Mouse (Mus musculus) midbrain, embryonic 13.5 days (tissue): ENCODE data around the gene 1810010D01Rik. TPM values are rescaled to one million over a fixed set of nuclear protein-coding genes. Genes with fewer than 3 reads are reported as not detected.

Experiments
- ATAC-seq: fragments of 200-750 bp; cut with Nextera tagmentation; 2 replicates; pipeline ENCODE4 v1.8.0; 2017; ENCODE audit warnings: mild to moderate bottlenecking, moderate TSS enrichment, moderate library complexity
- H3K27ac ChIP-seq: fragments of 300-500 bp; sonication (generic); 2 replicates; pipeline ENCODE4 v1.5.1; 2015; ENCODE audit warnings: inconsistent platforms, mild to moderate bottlenecking, moderate library complexity
- H3K27me3 ChIP-seq: fragments of 300-500 bp; sonication (generic); 2 replicates; pipeline ENCODE4 v1.6.1; 2015; ENCODE audit warnings: mild to moderate bottlenecking, inconsistent platforms
- H3K36me3 ChIP-seq: fragments of 300-500 bp; sonication (generic); 2 replicates; pipeline ENCODE4 v1.6.1; 2015; ENCODE audit warnings: mild to moderate bottlenecking, inconsistent platforms
- H3K4me1 ChIP-seq: fragments of 300-500 bp; sonication (generic); replicated peaks from 2 replicates; pipeline ENCODE4 v1.6.1; 2015; ENCODE audit warnings: inconsistent platforms
- H3K4me2 ChIP-seq: fragments of 300-500 bp; sonication (generic); replicated peaks from 2 replicates; pipeline ENCODE4 v1.6.1; 2015; ENCODE audit warnings: moderate library complexity, mild to moderate bottlenecking, inconsistent platforms
- H3K4me3 ChIP-seq: fragments of 300-500 bp; sonication (generic); replicated peaks from 2 replicates; pipeline ENCODE4 v1.5.1; 2015; ENCODE audit warnings: mild to moderate bottlenecking, inconsistent platforms
- H3K9ac ChIP-seq: fragments of 300-500 bp; sonication (generic); replicated peaks from 2 replicates; pipeline ENCODE4 v1.6.1; 2015; ENCODE audit warnings: mild to moderate bottlenecking, inconsistent platforms
- H3K9me3 ChIP-seq: fragments of 300-500 bp; sonication (generic); 2 replicates; pipeline ENCODE4 v1.6.1; 2016; ENCODE audit warnings: mild to moderate bottlenecking, inconsistent platforms
- WGBS: fragments of 180-500 bp; shearing (Covaris S2); methylation state at CpG from one replicate; pipeline ENCODE4 v1.1.7; 2015; 5-methylcytosine and 5-hydroxymethylcytosine counted together
- polyA plus RNA-seq: library from polyadenylated mRNA; unstranded; fragments of >200 nt; fragmentation: Nextera tagmentation; extraction: Ambion mirVana; gene quantifications from 2 replicates; pipeline ENCODE4 v1.2.1, GENCODE M21; 2015

Gene 1810010D01Rik
- 0.34 TPM in 1 of 2 replicates, not detected in the other for polyA plus RNA-seq

DNA sequence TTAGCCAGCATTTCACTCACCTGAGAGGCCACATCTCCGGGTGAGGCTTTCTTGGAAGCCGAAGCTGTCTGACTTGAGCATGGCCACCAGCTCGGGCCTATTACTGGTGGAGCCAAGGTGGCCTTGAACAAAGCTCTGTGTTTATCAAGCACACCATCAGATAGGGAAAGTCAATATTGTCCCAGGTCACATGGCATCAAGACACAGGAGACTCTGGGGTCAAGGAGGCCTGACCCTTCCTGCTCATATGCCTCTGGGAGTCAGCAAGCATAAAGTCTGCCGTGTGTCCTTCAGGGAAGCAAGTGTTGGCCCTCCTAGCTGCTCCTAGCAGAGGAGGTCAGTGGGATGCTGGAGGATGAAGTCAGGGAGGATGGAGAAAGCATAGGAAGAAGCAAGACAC is at the start of gene 1810010D01Rik:
TSS of gene 1810010D01Rik (minus strand) at position 114 of the 400 bp plus-strand sequence.
- Histone ChIP-seq H3K9me3 (no peaks in the 10 kb centered on the region), H3K4me1 (peaks cover 58% of the 10 kb centered on the region), H3K4me2 (no peak within 1 kb of the TSS), H3K27ac (peak within 1 kb of the TSS; percentile 93), H3K9ac (no peak within 1 kb of the TSS), H3K27me3 (no peaks in the 10 kb centered on the region), H3K36me3 (no peaks in the 10 kb centered on the region), H3K4me3 (no peak within 1 kb of the TSS)
- WGBS = 87% methylated on average over 4 of the region's 4 CpGs
- ATAC-seq = no peak

DNA sequence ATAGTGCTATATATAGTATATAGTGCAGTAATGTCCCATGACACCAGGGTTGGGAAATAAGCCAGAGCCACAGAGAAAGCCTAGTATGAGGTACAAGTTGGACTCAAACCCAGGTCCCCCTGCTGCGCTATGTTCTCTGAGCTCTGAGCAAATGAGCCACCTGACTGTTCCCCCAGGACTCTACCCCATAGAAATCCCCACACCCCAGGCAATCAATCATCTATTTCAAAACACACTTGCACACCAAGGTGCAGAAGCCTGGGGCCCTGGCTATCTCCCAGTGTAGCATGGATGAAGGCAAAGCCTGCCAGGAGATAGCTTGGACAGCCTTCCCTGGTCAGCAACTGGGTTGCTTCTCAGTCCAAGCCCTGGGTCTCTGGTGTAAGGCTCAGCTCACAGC is 48.2 kb upstream of the 1810010D01Rik start:
- ATAC-seq = no peak
- Histone ChIP-seq H3K4me3 (no peak overlapping the region), H3K27me3 (no peaks in the 10 kb centered on the region), H3K36me3 (no peaks in the 10 kb centered on the region), H3K27ac (no peak overlapping the region), H3K9ac (no peak overlapping the region), H3K4me1 (no peaks in the 10 kb centered on the region), H3K9me3 (no peaks in the 10 kb centered on the region), H3K4me2 (no peak overlapping the region)
- WGBS = 100% methylated on average over 1 of the region's 1 CpGs

- 81% methylated on average over 3 of the region's 3 CpGs for WGBS
- no peaks in the 10 kb centered on the region for H3K9me3 ChIP-seq
- no peak for ATAC-seq
- no peaks in the 10 kb centered on the region for H3K4me1 ChIP-seq
- no peak overlapping the region for H3K4me3 ChIP-seq
- H3K27me3 ChIP-seq = no peaks in the 10 kb centered on the region
- H3K9ac ChIP-seq = no peak overlapping the region
- no peak overlapping the region for H3K4me2 ChIP-seq
- no peaks in the 10 kb centered on the region for H3K36me3 ChIP-seq
- H3K27ac ChIP-seq = no peak overlapping the region
These were observed 46.2 kb upstream of the 1810010D01Rik start for GRCm38 (mm10) chr7:145253986-145254630.

- H3K27ac ChIP-seq = no peak overlapping the region
- H3K4me2 ChIP-seq = no peak overlapping the region
- H3K27me3 ChIP-seq = no peaks in the 10 kb centered on the region
- whole genome bisulfite sequencing = 26% methylated on average over 8 of the region's 8 CpGs
- no peak overlapping the region for H3K4me3 ChIP-seq
- no peaks in the 10 kb centered on the region for H3K36me3 ChIP-seq
- no peaks in the 10 kb centered on the region for H3K4me1 ChIP-seq
- H3K9ac ChIP-seq = peak overlapping the region; percentile 50; the same call in 1 of the 2 replicates
- ATAC-seq = peak; percentile 80
- no peaks in the 10 kb centered on the region for H3K9me3 ChIP-seq
These were observed 45.0 kb upstream of the 1810010D01Rik start for GRCm38 (mm10) chr7:145252715-145253476.

DNA sequence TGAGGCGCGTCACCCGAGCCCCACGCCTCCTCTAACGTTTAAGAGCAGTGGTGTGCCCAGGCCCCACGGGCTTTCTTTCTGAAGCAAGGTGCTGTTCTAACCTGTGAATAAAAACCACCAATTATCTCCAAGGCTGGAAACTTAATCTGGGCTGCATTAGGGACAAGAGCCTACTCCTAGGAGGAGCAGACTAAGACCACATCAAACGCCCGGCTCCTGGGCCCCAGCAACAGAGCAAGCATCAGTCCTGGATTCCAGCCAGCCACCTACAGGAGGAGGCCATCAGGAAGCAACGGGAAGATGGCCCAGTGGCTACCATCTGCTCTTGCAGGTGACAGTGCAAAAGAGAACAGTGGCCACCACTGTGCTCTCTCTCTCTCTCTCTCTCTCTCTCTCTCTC is 42.3 kb upstream of the 1810010D01Rik start:
- Histone ChIP-seq H3K4me1 (no peaks in the 10 kb centered on the region), H3K27ac (no peak overlapping the region), H3K36me3 (no peaks in the 10 kb centered on the region), H3K27me3 (no peaks in the 10 kb centered on the region), H3K4me2 (no peak overlapping the region), H3K9me3 (no peaks in the 10 kb centered on the region), H3K9ac (no peak overlapping the region), H3K4me3 (no peak overlapping the region)
- whole genome bisulfite sequencing = 79% methylated on average over 9 of the region's 9 CpGs
- ATAC-seq = no peak

GRCm38 (mm10) chr7:145248911-145249310 is 41.0 kb upstream of the 1810010D01Rik start:
- Histone ChIP-seq H3K27me3 (no peaks in the 10 kb centered on the region), H3K27ac (no peak overlapping the region), H3K36me3 (no peaks in the 10 kb centered on the region), H3K4me1 (no peaks in the 10 kb centered on the region), H3K4me3 (no peak overlapping the region), H3K9me3 (no peaks in the 10 kb centered on the region), H3K4me2 (no peak overlapping the region), H3K9ac (no peak overlapping the region)
- WGBS = 87% methylated on average over 2 of the region's 2 CpGs
- ATAC-seq = no peak

DNA sequence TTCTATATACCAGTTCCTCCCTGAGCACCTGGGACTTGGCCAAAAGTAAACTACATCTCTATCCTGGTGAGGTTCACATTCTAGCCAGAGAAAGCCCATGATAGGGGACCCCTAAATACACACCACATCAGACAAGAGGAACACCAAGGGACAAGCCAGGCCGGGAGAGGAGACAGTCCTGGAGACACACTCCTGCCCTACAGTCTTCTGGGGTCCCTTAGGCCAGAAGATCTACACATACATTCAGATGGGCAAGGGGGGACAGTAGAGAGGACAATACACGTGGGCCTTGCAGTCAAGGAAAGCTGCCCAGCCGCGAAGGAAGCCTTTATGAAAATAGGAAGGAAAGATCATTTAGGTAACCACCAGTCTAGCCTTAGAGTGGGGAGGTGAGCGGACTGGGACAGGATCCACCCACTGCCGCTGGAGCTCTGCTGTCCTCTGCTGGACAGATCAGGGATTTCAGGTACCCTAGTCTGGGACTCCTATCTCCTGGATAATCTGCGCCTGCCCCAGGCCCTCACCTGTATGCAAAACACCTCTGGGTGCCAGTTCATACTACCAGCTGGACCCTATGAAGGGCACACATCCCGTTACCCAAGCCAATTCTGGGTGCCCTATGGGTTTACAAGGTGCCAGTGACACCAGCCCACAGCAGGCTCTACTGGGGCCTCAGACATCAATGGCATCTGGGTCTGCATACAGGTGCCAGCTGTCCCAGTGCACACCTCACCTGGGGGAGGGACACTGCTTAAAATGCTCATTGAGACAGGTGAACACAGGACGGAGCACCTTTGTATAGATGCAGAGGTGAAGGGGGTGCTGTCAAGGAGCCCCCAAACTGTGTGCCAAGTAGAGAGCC is 35.2 kb upstream of the 1810010D01Rik start:
- 14% methylated on average over 9 of the region's 9 CpGs for WGBS
- H3K4me3 ChIP-seq = no peak overlapping the region
- no peaks in the 10 kb centered on the region for H3K36me3 ChIP-seq
- H3K4me2 ChIP-seq = no peak overlapping the region
- no peak overlapping the region for H3K27ac ChIP-seq
- no peak overlapping the region for H3K9ac ChIP-seq
- no peaks in the 10 kb centered on the region for H3K9me3 ChIP-seq
- no peaks in the 10 kb centered on the region for H3K27me3 ChIP-seq
- peaks cover 3% of the 10 kb centered on the region; the same call in 1 of the 2 replicates for H3K4me1 ChIP-seq
- ATAC-seq = peak; percentile 86

- H3K4me1 ChIP-seq = peaks cover 3% of the 10 kb centered on the region; the same call in 1 of the 2 replicates
- no peak overlapping the region for H3K4me3 ChIP-seq
- ATAC-seq = no peak
- WGBS = 83% methylated on average over 9 of the region's 9 CpGs
- H3K27ac ChIP-seq = no peak overlapping the region
- no peak overlapping the region for H3K4me2 ChIP-seq
- no peak overlapping the region for H3K9ac ChIP-seq
- H3K9me3 ChIP-seq = no peaks in the 10 kb centered on the region
- no peaks in the 10 kb centered on the region for H3K36me3 ChIP-seq
- no peaks in the 10 kb centered on the region for H3K27me3 ChIP-seq
These were observed 34.1 kb upstream of the 1810010D01Rik start for GRCm38 (mm10) chr7:145242028-145242427.

DNA sequence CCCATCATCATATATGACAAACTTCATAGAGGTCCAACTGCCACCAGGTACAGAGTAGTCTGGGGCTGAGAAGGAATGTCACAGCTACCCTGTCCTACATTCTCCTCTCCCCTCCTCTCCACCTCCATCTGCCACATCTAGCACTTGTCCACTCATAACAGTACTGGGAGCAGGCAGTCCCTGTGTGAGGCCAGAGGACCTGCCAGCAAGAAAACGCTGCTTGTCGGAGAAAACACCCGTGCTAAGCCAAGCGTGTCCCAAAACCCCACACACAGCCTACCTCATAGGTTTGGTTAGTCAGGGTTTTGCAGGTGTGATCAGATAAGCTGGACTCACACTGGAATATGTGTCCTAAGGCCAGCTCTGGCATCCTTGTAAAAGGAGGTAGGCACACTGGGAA is 33.0 kb upstream of the 1810010D01Rik start:
- no peak for ATAC-seq

GRCm38 (mm10) chr7:145239736-145240505 is 32.0 kb upstream of the 1810010D01Rik start:
- H3K4me3 ChIP-seq = no peak overlapping the region
- H3K4me1 ChIP-seq = peaks cover 3% of the 10 kb centered on the region; the same call in 1 of the 2 replicates
- H3K27me3 ChIP-seq = no peaks in the 10 kb centered on the region
- no peak overlapping the region for H3K9ac ChIP-seq
- WGBS = 82% methylated on average over 8 of the region's 8 CpGs
- H3K4me2 ChIP-seq = no peak overlapping the region
- H3K36me3 ChIP-seq = no peaks in the 10 kb centered on the region
- no peak for ATAC-seq
- no peaks in the 10 kb centered on the region for H3K9me3 ChIP-seq
- H3K27ac ChIP-seq = no peak overlapping the region

More for the DNA sequence above, 33.0 kb upstream of the 1810010D01Rik start:
- H3K27ac ChIP-seq = no peak overlapping the region
- no peak overlapping the region for H3K4me2 ChIP-seq
- no peaks in the 10 kb centered on the region for H3K9me3 ChIP-seq
- H3K36me3 ChIP-seq = no peaks in the 10 kb centered on the region
- WGBS = 75% methylated on average over 4 of the region's 4 CpGs
- no peak overlapping the region for H3K4me3 ChIP-seq
- no peak overlapping the region for H3K9ac ChIP-seq
- H3K4me1 ChIP-seq = peaks cover 3% of the 10 kb centered on the region; the same call in 1 of the 2 replicates
- H3K27me3 ChIP-seq = no peaks in the 10 kb centered on the region

- H3K9ac ChIP-seq = no peak overlapping the region
- ATAC-seq = no peak
- no peak overlapping the region for H3K27ac ChIP-seq
- H3K9me3 ChIP-seq = no peaks in the 10 kb centered on the region
- H3K4me1 ChIP-seq = peaks cover 3% of the 10 kb centered on the region; the same call in 1 of the 2 replicates
- 76% methylated on average over 6 of the region's 6 CpGs for WGBS
- H3K4me2 ChIP-seq = no peak overlapping the region
- no peak overlapping the region for H3K4me3 ChIP-seq
- no peaks in the 10 kb centered on the region for H3K27me3 ChIP-seq
- H3K36me3 ChIP-seq = no peaks in the 10 kb centered on the region
These were observed 31.2 kb upstream of the 1810010D01Rik start for GRCm38 (mm10) chr7:145239145-145239544.
